Mouse (Mus musculus) erythroblast, embryonic 14.5 days (primary cell): ENCODE measurements around the gene Tdrd5. TPM values are rescaled to one million over a fixed set of nuclear protein-coding genes. Genes with fewer than 3 reads are reported as not detected.

Source experiments
- H3K27me3 ChIP-seq: 2 replicates; pipeline ENCODE4 v1.6.1; 2012; ENCODE audit warnings: inconsistent platforms; ENCODE audit not compliant: control insufficient read depth
- H3K36me3 ChIP-seq: 2 replicates; pipeline ENCODE4 v1.6.1; 2012; ENCODE audit warnings: mild to moderate bottlenecking, inconsistent platforms; ENCODE audit not compliant: control insufficient read depth
- H3K4me1 ChIP-seq: 2 replicates; pipeline ENCODE4 v1.6.1; 2012; ENCODE audit warnings: inconsistent platforms; ENCODE audit not compliant: control insufficient read depth
- H3K4me3 ChIP-seq: replicated peaks from 2 replicates; pipeline ENCODE3; 2012; ENCODE audit warnings: moderate library complexity, mild to moderate bottlenecking, inconsistent platforms
- H3K9me3 ChIP-seq: 2 replicates; pipeline ENCODE4 v1.6.1; 2012; ENCODE audit warnings: low read length, inconsistent platforms, mixed read lengths; ENCODE audit not compliant: control insufficient read depth
- GATA1 ChIP-seq: IDR thresholded peaks from 2 replicates; pipeline ENCODE4 v1.6.1; 2012; ENCODE audit warnings: low read length, inconsistent platforms, mixed read lengths
- TAL1 ChIP-seq: IDR thresholded peaks from 3 replicates; pipeline ENCODE4 v1.6.1; 2012; ENCODE audit warnings: low read length, inconsistent platforms, mixed read lengths
- polyA plus RNA-seq: library from polyadenylated mRNA; stranded (reverse); fragments of >175 nt; gene quantifications from 2 replicates; pipeline ENCODE4 v1.2.3, GENCODE M21; 2012

Tdrd5 gene
- polyA plus RNA-seq, result 0.01 TPM in 1 of 2 replicates, not detected in the other

- Histone ChIP-seq H3K4me3 (peak within 1 kb of the TSS; percentile 47), H3K4me1 (peaks cover 5% of the 10 kb centered on the region), H3K9me3 (peaks cover 6% of the 10 kb centered on the region; the same call in 1 of the 2 replicates), H3K27me3 (peaks cover 51% of the 10 kb centered on the region), H3K36me3 (no peaks in the 10 kb centered on the region)
- TF ChIP-seq TAL1 (no peak), GATA1 (no peak)
Observed at GRCm38 (mm10) chr1:156302911-156303749, at the start of gene Tdrd5. TSS of gene Tdrd5 (minus strand) at chr1:156303664.

DNA sequence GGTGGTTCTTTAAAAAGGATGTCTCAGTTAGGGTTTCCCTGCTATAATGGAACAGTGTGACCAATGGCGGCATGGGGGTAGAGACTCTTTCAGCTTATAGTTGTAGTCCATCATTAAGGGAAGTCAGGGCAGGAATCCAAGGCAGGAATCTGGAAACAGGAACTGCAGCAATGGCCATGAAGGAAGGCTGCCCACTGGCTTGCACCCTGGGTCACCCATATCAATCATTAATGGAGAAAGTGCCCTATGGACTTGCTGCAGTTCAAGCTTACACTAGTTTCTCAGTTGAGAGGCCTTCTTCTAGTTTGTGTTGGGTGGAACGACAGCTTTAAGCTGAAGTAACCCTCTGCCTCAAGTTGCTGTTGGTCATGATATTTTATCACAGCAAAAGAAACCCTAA, 49.0 kb upstream of the Tdrd5 start:
- no peak overlapping the region for H3K4me3 ChIP-seq
- H3K27me3 ChIP-seq, result no peaks in the 10 kb centered on the region
- H3K9me3 ChIP-seq, result no peaks in the 10 kb centered on the region
- no peak for TF ChIP-seq GATA1
- TF ChIP-seq TAL1, result no peak
- H3K36me3 ChIP-seq, result no peaks in the 10 kb centered on the region
- H3K4me1 ChIP-seq, result no peaks in the 10 kb centered on the region

DNA sequence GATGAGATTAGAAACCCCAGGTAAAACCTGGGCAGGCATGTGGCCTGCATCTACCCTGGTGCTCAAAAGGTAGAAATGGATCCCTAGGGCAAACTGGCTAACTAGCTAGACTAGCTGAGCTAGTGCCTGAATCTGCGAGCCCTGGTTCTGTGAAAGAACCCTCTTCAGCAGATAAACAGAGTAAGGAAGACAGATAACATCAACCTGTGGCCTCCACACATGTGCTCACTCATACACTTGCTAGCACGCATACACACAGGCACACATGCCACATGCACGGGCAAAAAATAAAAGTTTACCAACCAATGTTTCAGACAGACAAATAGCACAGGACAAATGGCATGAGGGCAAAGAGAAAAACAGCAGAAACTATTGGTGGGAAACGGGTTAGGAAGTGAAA, 47.0 kb upstream of the Tdrd5 start:
- Histone ChIP-seq H3K4me3 (no peak overlapping the region), H3K36me3 (no peaks in the 10 kb centered on the region), H3K27me3 (no peaks in the 10 kb centered on the region), H3K4me1 (peaks cover 3% of the 10 kb centered on the region), H3K9me3 (no peaks in the 10 kb centered on the region)
- TF ChIP-seq GATA1, result no peak
- TF ChIP-seq TAL1, result no peak

DNA sequence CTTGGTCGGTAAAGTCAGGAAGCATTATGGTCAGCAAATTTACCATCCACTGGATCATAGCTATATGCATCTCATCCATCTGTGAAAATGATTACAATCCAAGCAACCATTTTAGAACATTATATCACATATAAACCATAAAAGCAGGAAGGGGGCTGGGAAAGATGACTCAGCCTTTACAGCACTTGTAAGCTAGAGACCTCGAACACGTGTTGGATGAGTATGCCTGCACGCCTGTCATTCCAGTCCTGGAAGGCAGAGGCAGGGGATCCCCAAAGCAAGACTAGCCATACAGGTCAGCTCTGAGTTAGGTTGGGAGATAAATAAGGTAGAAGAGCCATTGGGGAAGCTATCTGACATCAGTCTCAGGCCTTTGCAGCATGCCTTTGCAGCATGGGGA, 45.6 kb upstream of the Tdrd5 start:
- no peaks in the 10 kb centered on the region for H3K36me3 ChIP-seq
- H3K27me3 ChIP-seq, result no peaks in the 10 kb centered on the region
- H3K4me1 ChIP-seq, result peaks cover 6% of the 10 kb centered on the region
- H3K9me3 ChIP-seq, result no peaks in the 10 kb centered on the region
- TF ChIP-seq GATA1 (no peak), TAL1 (no peak)
- H3K4me3 ChIP-seq, result no peak overlapping the region

DNA sequence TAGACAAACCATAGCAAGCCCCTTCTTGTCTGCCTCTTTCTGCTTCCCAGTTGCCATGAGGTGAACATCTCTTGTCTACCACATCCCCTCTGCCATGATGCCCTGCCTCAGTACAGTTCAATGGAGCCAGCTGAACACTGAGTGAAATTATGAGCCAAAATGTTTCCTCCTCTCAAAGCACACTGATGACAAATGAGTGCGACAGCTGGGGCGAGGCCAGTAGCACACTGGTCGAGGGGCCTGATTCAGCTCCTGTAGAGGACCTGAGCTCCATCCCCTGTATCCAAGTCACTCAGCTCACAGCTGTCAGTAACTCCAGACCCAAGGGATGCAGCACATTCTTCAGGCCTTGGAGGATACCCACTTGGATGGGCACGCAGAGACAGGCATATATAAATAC, 42.2 kb upstream of the Tdrd5 start:
- no peak overlapping the region for H3K4me3 ChIP-seq
- no peaks in the 10 kb centered on the region for H3K36me3 ChIP-seq
- H3K27me3 ChIP-seq, result no peaks in the 10 kb centered on the region
- no peaks in the 10 kb centered on the region for H3K9me3 ChIP-seq
- TF ChIP-seq TAL1, result no peak
- TF ChIP-seq GATA1, result no peak
- H3K4me1 ChIP-seq, result peaks cover 6% of the 10 kb centered on the region

DNA sequence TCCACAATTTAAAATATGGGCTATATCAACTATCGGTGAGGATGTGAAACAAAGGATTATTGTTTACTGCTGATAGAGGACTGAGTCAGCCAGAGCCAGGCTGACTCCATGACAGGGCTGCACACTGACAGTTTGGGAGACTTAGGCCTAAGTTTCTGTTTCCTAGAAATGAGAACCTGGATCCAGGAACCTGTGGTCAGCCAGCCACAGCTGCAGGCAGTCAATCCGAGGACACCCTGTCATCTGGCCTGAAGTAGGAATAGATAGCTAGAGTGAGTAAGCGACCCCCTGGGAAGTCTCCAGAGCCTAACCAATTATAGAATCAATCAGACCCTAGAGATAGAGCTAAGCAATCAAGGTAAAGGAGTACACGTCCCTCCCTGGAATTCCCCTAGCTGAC, 41.0 kb upstream of the Tdrd5 start:
- Histone ChIP-seq H3K9me3 (no peaks in the 10 kb centered on the region), H3K27me3 (no peaks in the 10 kb centered on the region), H3K36me3 (no peaks in the 10 kb centered on the region), H3K4me1 (peaks cover 6% of the 10 kb centered on the region), H3K4me3 (no peak overlapping the region)
- TF ChIP-seq GATA1, result no peak
- no peak for TF ChIP-seq TAL1

DNA sequence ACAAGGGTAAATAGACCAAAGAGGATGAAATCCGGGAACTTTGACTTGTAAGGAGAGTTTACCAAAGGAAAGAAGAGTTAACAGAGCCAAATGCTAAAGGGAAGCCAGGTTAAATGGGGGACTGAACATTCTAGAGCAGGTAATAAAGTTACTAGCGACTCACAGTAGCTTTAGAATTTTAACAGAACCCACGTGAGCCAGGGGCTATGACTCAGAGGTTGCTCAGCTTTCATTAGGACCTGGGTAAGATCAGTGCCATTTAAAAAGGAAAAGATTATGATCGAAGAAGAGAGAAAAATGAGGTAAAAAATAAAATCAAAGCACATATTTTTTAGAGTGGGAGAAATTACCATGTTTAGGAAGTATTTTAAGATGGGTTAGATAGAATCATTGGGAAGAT, 37.4 kb upstream of the Tdrd5 start:
- TF ChIP-seq GATA1, result no peak
- TF ChIP-seq TAL1, result no peak
- Histone ChIP-seq H3K36me3 (no peaks in the 10 kb centered on the region), H3K27me3 (no peaks in the 10 kb centered on the region), H3K9me3 (no peaks in the 10 kb centered on the region), H3K4me1 (peaks cover 6% of the 10 kb centered on the region), H3K4me3 (no peak overlapping the region)

- TF ChIP-seq GATA1 (no peak), TAL1 (no peak)
- H3K36me3 ChIP-seq, result no peaks in the 10 kb centered on the region
- no peak overlapping the region for H3K4me3 ChIP-seq
- no peaks in the 10 kb centered on the region for H3K4me1 ChIP-seq
- H3K27me3 ChIP-seq, result no peaks in the 10 kb centered on the region
- no peaks in the 10 kb centered on the region for H3K9me3 ChIP-seq
Observed at GRCm38 (mm10) chr1:156323126-156323525, 19.7 kb upstream of the Tdrd5 start.

DNA sequence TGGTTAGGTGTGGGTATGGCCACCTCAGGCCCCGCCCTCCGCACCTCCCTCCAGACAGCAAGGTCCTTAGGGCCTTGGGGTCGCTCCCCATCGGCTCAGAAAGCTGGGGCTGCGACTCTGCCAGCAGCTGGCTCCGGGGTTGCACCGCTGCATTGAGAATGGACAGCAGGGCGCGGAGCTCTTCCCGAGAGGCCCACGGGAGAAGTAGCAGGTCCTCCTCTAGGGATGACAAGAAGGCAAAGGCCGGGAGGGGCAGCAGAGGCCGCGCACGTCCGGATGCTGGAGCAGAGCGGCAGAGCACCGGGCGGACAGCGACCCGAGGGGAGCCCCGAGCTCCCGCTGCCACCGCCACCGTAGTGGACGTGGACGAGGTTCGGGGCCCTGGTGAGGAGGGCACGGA, 7.2 kb upstream of the Tdrd5 start, which contains the start of gene Nphs2:
Nphs2 (plus strand) TSS at position 98 of the 400 bp plus-strand sequence.
- no peak for TF ChIP-seq TAL1
- Histone ChIP-seq H3K27me3 (peaks cover 42% of the 10 kb centered on the region), H3K9me3 (no peaks in the 10 kb centered on the region), H3K36me3 (no peaks in the 10 kb centered on the region), H3K4me1 (no peaks in the 10 kb centered on the region), H3K4me3 (no peak within 1 kb of the TSS)

- Histone ChIP-seq H3K9me3 (no peaks in the 10 kb centered on the region), H3K27me3 (peaks cover 62% of the 10 kb centered on the region), H3K36me3 (no peaks in the 10 kb centered on the region), H3K4me1 (no peaks in the 10 kb centered on the region), H3K4me3 (no peak overlapping the region)
- no peak for TF ChIP-seq TAL1
- TF ChIP-seq GATA1, result no peak
Observed at GRCm38 (mm10) chr1:156308595-156308994, 5.1 kb upstream of the Tdrd5 start.
